Mouse (Mus musculus) gastrocnemius, adult 2 months (tissue): ENCODE measurements around the gene Prpf8. TPM values are rescaled to one million over a fixed set of nuclear protein-coding genes. Genes with fewer than 3 reads are reported as not detected.
A peak's percentile ranks its signal among the peaks of the same experiment; 100 is the strongest.

Source experiments
- DNase-seq: peaks from one replicate; pipeline ENCODE4 v3.0.0; 2022
- H3K27ac ChIP-seq: fragments of 200-600 bp; 2 replicates; pipeline ENCODE4 v1.8.1; 2022; ENCODE audit warnings: mild to moderate bottlenecking
- H3K4me3 ChIP-seq: fragments of 200-600 bp; 2 replicates; pipeline ENCODE4 v1.8.1; 2022; ENCODE audit warnings: mild to moderate bottlenecking, moderate library complexity
- CTCF ChIP-seq: fragments of 200-600 bp; IDR thresholded peaks from 2 replicates; pipeline ENCODE4 v1.8.1; 2022; ENCODE audit warnings: antibody characterized with exemption, mild to moderate bottlenecking, moderate library complexity
- intact Hi-C: fragments of 180-260 bp; cut with DNase I; formaldehyde crosslinking; loops from one replicate; pipeline ENCODE4 v1.15.1; 2025
- total RNA-seq, 2 experiments: library from RNA; stranded (reverse); gene quantifications; 2 replicates each; pipeline ENCODE4 v1.2.3; 2021

The Prpf8 gene
- total RNA-seq, 2 experiments from 2014 or later, result 69.3 to 76.7 TPM

DNA sequence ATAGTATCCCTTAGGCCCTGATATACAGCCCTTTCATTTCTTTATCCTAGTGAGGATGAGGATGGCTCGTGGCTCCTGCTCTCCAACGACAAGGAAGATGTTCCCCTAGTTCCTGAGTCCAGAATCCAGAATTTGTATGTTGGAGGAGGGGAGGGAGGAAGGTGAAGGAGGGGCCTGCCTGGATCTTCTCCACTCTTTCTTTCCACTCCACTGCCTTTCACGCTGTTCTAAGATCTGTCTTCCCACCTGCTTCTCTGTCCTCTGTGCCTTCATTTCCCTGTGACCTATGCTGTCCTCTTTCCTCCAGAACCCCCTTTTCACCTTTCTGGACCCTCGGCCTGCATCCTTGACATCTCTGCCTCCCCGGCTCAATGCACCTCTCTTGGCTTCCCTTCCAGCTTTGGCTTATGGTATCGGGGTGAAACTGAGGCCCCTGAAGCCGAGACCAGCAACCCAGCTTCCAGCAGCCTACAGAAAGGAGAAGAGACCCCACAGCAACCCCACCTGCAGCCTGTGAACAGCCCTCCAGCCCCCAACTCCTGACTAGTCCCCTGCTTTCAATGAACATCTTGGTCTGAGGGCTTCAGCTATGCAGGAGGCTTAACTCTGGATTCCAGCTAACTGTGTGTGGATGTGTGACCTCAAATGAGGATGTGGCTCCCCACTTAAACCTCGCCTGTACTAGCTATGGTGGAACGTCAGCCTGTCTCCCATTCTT lies 25.8 kb downstream of the Prpf8 start:
- intact Hi-C loops, result no loop called here
- Histone ChIP-seq H3K27ac (peak overlapping the region; percentile 100), H3K4me3 (peak overlapping the region; percentile 87; the same call in 1 of the 2 replicates)
- no peak for TF ChIP-seq CTCF
- no peak for DNase-seq

GRCm38 (mm10) chr11:75513336-75513735 lies 26.7 kb downstream of the Prpf8 start, which contains the start of gene Scarf1:
Gene Scarf1, plus strand, starts transcription at chr11:75513540.
- H3K27ac ChIP-seq, result peak within 1 kb of the TSS; percentile 100
- peak within 1 kb of the TSS; percentile 87 for H3K4me3 ChIP-seq
- TF ChIP-seq CTCF, result no peak
- DNase-seq, result peak; percentile 67
- intact Hi-C loops, result no loop called here

GRCm38 (mm10) chr11:75515186-75515585 lies 28.6 kb downstream of the Prpf8 start:
- no peak for TF ChIP-seq CTCF
- DNase-seq, result no peak
- Histone ChIP-seq H3K27ac (peak overlapping the region; percentile 40), H3K4me3 (no peak overlapping the region)
- intact Hi-C loops, result no loop called here

- intact Hi-C loops, result no loop called here
Measured at GRCm38 (mm10) chr11:75519834-75520633, 33.4 kb downstream of the Prpf8 start.

DNA sequence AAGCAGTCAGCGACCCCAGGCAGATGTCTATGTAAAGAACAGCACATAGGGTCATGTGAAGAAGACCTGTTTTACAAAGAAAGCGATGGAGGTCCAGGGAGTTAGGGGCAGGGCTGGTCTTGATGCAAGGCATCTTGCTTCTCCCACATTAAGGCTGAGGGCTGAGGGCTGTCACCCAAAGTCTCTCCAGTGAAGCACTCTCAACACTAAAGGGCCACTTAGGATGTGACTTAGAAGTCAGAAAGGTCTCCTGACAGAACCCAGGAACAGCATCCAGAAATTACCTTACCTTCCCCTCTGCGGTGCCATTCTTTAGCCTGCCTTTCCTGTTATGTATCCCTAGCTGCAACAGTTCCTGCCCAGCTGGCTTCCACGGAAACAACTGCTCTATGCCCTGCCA lies 35.0 kb downstream of the Prpf8 start:
- no peak for DNase-seq
- Histone ChIP-seq H3K4me3 (no peak overlapping the region), H3K27ac (no peak overlapping the region)
- no peak for TF ChIP-seq CTCF
- intact Hi-C loops, result no loop called here

More at GRCm38 (mm10) chr11:75519834-75520633, 33.4 kb downstream of the Prpf8 start:
- no peak overlapping the region for H3K4me3 ChIP-seq
- no peak for DNase-seq
- no peak overlapping the region for H3K27ac ChIP-seq
- TF ChIP-seq CTCF, result no peak

DNA sequence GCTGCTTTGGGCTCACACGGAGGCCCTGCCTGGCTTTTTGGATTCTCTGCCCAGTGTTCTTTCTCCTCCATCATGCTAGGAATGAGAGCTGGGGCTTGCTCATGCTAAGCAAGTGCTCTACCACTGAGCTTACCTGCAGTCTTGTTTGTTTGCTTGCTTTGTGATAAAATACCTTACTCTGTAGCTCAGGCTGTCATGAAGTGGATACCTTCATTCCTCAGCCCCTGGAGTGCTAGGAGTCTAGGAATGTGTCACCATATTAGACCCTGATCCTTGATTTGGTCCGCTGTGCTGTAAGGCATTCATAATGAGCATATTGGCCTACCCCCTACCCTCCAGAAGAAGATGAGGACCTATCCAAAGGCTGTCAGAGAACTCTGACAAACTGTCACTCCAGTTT lies 36.2 kb downstream of the Prpf8 start:
- no peak for DNase-seq
- intact Hi-C loops, result no loop called here
- Histone ChIP-seq H3K4me3 (no peak overlapping the region), H3K27ac (no peak overlapping the region; the same call in 1 of the 2 replicates)
- TF ChIP-seq CTCF, result no peak

DNA sequence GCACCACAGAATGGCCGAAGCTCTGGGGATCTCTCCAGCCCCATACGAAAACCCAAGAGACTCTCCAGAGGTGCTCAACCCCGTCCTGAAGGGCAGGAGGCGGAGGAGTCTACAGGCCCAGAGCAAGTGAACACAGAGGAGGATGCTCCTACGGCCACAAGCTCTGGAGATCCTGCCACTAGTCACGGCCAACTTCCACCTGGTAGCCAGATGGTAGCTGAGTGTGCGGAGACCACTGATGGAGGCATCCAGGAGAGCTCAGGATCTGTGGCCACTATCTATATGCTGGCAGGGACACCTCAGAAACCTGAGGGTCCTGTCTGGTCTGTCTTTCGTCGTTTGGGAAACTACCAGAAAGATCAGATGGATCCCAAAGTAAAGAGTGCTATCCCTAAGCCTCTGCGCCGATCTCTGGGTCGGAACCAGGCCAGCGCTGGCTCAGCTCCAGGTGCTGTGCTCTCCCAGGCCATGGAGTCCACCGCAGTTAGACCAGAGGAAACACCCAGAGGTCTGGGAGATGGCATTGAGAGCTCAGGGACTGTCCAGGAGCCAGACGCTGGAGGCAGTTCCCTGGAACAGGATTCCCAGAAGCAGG lies 39.0 kb downstream of the Prpf8 start:
- peak; percentile 54 for DNase-seq
- intact Hi-C loops, result no loop called here
- TF ChIP-seq CTCF, result no peak
- H3K27ac ChIP-seq, result no peak overlapping the region
- H3K4me3 ChIP-seq, result no peak overlapping the region

DNA sequence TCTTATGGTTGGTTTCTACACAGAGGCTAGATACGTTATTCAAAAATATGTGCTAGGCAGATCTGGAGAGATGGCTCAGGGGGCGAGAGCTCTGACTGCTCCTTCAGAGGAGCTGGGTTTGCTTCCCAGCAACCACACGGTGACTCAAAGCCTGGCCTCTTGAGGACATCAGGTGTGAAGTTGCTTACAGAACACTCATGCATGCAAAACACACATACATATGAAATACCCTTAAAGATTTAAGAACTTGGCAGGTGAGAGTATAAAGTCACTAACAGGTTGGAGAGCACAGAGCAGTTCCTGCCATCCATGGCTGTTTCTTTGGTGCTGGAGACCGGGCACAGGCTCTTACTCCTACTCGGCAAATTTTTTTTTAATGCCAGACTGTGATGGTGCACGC lies 40.3 kb downstream of the Prpf8 start:
- TF ChIP-seq CTCF, result no peak
- Histone ChIP-seq H3K4me3 (no peak overlapping the region), H3K27ac (no peak overlapping the region)
- DNase-seq, result no peak
- intact Hi-C loops, result no loop called here

DNA sequence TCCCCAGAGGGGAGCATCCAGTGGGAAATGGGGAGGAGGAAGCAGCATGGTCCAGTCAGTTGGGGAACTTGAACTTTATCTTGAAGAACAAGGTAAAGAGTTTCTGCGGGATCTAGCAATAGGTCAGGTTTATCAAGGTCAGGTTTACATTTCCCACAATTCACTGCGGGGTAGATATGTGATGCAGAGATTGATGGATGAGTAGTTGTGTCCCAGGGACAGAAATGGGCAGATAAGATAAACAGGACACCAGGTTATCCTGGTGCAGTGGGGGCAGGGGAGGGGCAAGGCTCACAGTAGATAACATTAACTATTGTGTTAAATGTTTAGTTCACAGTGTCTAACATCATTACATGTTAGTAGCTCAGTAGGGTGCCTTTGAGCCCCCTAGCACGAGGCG lies 43.2 kb downstream of the Prpf8 start:
- H3K27ac ChIP-seq, result no peak overlapping the region
- intact Hi-C loops, result loop anchor here (1.0 kb wide), 1 partner anchor 44 kb away; no protein-coding TSS in a partner anchor
- DNase-seq, result no peak
- no peak overlapping the region for H3K4me3 ChIP-seq
- TF ChIP-seq CTCF, result no peak

- H3K27ac ChIP-seq, result peak overlapping the region; percentile 98
- no peak for TF ChIP-seq CTCF
- DNase-seq, result peak; percentile 97
- H3K4me3 ChIP-seq, result peak overlapping the region; percentile 94
- intact Hi-C loops, result loop anchor here (1.0 kb wide), 1 partner anchor 43 kb away; no protein-coding TSS in a partner anchor
Measured at GRCm38 (mm10) chr11:75530325-75530724, 43.7 kb downstream of the Prpf8 start.

DNA sequence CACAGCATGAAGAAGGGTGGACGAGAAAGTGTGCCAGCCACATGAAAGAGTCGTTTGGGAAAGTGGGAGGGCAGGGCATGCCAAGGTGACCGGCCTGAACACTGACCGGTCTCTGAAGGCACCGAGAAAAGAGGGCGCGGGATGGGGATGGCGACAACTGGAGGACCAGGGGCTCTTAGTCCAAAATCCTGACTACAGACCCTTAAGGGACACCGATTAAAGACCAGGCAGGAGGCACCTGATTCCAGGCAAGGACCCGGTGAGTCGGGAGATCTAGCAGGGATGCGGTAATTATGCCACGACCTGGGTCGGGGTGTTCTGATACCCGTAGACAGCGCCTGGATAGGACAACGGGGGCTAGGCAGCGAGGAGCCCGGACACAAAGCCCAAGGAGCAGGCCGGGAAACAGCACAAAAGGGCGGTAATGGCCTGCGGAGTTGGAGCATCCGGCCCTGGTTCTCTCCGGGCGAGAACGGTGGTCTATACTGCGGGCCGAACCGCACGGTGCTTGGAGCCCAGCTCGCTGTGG lies 44.3 kb downstream of the Prpf8 start:
- no peak for TF ChIP-seq CTCF
- intact Hi-C loops, result loop anchor here (1.0 kb wide), 1 partner anchor 42 kb away; no protein-coding TSS in a partner anchor
- peak; percentile 48 for DNase-seq
- H3K4me3 ChIP-seq, result peak overlapping the region; percentile 94
- peak overlapping the region; percentile 98 for H3K27ac ChIP-seq

DNA sequence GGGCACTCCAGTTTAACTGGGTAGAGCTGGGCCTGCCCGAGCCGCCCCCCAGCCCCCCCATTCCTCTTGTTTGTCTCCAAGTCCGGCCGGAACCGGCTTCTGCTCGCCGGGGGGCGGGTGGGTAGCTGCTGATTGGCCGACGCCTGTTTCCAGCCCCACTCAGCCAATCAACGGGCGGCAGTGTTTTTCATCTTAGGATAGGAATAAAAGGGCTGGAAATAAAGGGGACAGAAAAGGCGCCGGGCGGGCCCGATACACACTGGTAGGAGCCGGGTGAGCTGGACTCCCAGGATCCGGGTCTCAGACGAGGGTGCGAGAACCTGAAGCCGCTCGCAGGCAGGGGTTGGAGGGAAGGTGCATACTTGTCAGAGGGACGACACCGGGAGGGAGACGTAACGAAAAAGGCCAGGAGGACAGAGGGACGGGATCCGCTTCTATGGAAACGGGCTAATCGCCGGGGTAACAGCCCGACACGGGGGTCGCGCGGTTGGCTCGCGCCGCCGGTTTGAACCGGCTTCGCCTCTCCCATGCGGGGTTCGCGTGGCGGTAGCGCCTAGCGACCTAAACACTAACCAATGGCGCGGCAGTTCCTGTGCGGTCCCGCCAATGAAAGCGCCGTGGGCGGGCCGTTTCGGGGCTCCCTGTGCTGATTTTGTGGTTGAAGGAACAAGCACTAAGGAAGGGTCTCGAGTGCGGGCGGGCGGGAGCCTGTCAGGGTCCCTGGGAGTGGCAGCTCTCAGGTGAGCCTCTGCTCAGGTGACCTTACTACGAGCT lies 45.0 kb downstream of the Prpf8 start, which contains the start of gene Slc43a2:
Gene Slc43a2, plus strand, starts transcription at position 226 of the 774 bp plus-strand sequence.
- intact Hi-C loops, result no loop called here
- DNase-seq, result peak; percentile 96

More for the DNA sequence above, 45.0 kb downstream of the Prpf8 start, which contains the start of gene Slc43a2:
- peak within 1 kb of the TSS; percentile 98 for H3K27ac ChIP-seq
- peak within 1 kb of the TSS; percentile 94 for H3K4me3 ChIP-seq
- TF ChIP-seq CTCF, result no peak
